Mouse (Mus musculus) right cerebral cortex, postnatal 36 days (tissue): ENCODE data around the gene Scaf4.

ENCODE experiments used
- DNase-seq, 2 experiments: peaks; one replicate each; pipeline ENCODE4 v3.0.0; 2022; ENCODE audit warnings: low spot score in 2 of 2, mixed read lengths in 1 of 2

Scaf4 gene

DNA sequence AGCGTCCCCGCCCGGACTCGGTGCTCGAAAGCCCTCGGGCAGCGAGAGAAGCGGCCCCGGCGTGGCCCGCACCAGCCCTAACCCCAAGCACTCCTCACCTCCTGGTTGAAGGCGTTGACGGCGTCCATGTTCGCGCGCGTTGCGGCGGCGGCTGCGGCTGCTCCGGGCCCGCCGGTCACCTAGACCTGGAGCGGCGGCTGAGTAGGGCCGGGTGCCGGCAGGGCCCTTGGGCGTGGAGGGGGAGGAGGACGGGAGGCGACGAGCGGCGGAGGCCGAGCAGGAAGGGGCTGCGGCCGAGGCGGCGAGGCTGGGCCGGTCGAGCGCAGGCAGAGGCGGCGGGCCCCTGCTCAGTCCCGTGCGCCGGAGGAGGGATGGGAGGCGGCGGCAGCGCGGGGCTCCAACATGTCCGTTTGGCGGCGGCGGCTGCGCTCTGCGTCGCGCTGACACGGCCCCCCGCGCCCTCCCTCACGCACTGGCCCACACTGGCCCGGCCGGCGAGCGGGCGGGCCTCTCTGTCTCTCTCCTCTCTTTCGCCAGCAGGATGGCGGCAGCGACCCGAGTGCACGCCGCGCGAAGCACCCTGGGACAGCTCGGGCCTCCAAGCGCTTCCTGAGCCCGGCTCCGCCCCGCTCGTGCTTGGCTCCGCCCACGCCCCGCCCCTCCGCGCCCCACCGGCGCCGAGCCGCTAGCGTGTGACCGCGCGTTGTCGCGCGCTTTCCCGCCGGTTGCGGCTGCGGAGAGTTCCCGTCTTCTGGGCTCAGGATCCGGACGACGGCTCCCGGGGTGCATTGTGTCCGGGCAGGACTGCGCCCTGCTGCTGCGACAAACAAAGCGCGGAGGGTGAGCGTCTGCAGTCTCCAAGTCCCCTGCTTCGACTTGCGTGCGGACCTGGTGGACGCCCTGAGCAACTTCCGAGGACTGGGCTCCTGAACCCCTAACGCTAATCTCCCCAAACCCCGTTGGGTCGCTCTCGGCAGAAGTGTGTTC, at the start of gene Scaf4:
Scaf4 (minus strand) TSS at position 599 of the 987 bp plus-strand sequence.
- DNase-seq: peak; percentile 95 to 96

DNA sequence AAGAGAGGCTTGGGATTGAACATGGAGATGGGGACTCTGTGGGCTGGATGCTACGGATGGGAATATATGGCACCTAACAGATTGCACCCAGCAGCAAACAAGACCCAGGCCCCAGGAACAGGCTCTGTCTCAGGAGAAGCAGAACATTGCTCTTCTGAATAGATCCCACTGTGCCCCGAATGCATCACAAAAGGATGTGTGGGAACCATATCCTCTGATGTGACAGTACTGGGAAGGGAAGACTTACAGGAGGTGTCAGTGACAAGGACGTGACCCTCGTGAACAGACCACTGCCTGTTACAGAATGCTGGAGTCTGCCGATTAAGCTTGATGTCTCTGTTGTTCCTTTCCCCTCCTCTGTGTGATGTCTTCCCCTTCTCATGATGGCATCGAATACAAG, 48.2 kb upstream of the Scaf4 start:
- no peak for DNase-seq

DNA sequence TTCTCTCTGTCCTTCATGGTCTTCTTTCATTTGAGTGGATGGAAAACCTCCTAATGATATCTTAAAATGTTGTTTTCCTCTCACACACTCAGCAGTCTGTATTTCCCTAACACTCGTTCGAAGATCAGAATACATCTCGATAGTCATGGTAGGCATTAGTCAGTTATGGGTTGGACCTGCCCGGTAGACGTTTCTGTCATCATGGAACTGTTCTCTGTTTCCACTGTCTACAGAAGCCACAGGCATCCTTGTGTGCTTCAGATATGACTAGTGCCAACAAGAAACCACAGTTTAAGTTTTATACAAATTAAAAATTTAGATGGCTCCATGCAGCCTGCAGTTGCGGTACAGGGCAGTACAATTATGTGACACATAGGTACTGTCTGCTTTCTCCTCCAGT, 46.7 kb upstream of the Scaf4 start:
- DNase-seq: no peak

DNA sequence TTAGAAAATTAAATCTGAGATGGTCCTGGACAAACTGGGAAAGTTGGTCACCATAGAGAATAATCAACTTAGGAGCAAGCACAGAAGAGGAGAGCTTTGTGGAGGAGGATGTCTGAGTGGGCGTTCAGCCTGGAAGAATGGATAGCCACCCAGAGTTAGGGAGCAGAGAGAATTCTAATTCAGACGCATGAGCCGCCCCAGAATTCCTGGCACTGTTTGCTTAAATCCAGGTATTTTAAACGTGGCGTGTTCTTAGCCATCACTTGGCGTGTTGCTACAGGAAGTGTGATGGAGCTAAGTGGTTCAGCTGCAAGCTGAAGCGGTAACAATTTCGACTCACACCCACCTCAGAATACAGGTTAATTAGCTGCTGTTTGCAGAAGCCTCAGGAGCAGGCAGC, 45.2 kb upstream of the Scaf4 start:
- DNase-seq: peak; percentile 18 to 67

DNA sequence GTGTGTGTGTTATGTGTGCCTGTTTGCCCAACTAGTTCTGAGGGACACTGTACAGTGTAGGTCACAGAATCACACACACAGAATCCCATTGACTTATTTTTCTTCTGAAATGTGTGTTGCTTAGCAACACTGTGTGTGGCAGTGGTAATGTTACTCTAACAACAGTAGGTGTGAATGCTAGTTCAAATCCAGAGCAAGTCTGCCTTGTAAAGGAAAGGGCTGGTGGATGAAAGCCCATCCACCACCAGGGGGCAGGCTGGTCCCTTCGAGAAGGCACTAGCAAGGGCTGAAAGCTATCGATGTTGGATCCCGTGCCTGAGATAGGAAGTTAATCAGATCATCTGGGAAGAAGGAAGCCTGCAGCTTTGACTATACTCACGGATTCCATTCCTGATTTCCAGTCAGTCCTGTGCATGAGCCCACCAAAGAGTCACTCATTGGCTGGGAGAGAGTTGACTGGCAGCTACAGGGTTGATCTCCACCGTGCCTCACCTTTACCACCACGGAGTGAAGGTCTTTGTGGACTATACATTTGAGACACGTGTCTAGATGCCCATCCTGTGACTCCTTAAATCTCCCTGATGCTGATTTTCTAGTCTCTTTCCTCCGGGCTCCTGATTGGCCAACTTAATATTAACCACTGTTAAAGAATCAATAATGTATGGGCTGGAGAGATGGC, 38.7 kb upstream of the Scaf4 start:
- DNase-seq: peak; percentile 70 to 75

DNA sequence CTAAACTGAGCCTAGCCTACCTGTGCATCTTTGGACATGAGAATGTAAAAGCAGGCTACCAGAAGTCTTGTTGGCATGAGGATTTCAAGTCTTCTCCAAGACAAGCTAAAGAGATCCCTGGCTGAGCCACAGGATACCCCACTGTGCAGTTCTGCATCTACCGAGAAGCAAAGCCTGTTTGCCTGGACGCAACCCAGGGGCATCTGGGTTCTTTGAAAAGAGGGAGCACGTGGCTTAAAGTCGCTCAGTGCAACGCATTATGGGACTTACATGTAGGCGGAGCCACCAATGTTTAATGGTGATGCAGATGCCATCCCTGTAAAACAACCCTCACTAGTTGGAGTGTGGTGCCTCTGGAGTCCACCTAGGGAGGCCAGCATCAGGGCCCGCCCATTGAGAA, 35.0 kb upstream of the Scaf4 start:
- no peak for DNase-seq

DNA sequence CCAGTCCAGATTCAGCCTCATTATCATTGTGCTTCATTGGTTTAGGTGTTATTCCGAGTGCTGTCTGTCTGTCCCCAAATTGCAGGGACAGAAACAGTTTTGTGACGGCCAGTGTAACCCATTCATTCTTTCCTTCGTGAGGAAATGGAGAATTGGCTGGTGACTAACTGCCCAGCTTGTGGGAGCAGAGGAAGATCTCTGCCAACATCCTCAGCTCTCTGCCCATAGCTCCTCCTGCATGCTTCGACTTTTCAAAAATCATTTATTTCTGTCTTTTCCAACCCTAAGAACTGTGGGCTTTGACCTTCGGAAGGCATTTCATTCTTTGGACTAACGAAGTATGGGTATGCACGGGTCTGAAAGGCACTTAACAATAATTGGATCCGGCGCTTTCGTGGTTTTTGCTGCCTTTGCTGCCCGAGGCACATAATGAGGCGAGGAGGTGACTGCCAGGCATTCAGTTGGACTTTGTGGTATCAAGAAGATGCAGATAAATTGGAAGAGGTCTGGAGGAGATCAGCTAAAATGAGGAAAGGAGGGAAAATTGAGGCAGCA, 34.1 kb upstream of the Scaf4 start:
- no peak for DNase-seq

DNA sequence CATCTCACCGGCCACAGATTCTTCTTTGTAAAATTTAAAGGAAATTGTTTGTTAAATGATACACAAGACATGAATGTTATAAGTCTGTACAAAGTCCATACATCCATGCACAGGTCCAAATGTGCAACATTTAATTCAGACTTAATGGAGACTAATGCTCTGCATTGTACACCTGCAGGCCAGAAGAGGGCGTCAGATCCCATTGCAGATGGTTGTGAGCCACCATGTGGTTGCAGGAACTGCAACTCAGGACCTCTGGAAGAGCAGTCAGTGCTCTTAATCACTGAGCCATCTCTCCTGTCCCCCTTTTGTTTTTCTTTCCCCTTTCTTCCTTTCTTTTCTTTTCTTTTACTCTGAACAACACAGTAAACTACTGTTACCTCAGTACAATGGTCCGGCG, 33.5 kb upstream of the Scaf4 start:
- DNase-seq: no peak

DNA sequence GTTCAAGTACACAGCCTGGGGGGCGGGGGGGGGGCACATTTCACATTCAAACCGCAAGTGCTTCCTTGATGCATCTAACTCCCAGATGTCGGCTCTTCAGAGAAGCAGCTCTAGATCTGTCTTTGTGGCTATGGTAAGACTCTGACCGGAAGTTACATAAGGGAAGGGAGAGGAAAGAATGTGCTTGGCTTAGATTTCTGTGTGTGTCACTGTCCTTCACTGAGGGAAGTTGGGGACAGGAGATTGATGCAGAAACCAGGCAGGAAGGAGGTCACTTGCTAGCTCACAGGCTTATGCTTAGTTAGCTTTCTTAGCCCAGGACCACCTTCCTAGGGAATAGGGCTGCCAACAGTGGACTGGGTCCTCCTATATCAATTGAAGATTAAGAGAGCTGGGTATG, 31.6 kb upstream of the Scaf4 start:
- no peak for DNase-seq

DNA sequence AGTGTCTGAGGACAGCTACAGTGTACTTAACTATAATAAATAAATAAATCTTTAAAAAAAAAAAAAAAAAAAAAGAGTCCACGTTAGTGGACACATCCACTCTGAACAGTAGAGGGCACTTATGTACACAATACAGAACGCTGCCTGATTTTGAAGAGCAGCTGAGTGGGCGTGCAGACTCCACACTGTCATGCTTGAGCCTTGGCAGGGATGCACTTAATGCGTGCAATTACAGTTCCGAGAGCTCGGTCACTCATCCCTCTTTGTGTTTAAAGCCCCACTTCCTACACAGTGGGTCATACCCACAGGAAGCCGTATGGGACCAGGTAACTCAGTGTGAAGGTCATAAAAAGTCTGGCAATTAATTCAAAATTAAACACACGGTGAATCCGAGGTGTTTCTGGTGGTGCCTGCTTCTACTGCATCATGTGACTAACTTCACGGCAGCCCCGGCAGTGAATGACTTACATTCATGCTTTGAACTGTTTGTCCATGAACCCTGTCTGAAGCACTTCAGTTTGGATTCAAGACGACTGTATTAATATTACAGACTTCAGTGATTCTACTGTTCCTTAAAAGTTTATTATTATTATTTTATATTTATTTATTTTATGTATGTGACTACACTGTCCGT, 28.3 kb upstream of the Scaf4 start:
- peak in 1 of 2 experiments; percentile 33 for DNase-seq

DNA sequence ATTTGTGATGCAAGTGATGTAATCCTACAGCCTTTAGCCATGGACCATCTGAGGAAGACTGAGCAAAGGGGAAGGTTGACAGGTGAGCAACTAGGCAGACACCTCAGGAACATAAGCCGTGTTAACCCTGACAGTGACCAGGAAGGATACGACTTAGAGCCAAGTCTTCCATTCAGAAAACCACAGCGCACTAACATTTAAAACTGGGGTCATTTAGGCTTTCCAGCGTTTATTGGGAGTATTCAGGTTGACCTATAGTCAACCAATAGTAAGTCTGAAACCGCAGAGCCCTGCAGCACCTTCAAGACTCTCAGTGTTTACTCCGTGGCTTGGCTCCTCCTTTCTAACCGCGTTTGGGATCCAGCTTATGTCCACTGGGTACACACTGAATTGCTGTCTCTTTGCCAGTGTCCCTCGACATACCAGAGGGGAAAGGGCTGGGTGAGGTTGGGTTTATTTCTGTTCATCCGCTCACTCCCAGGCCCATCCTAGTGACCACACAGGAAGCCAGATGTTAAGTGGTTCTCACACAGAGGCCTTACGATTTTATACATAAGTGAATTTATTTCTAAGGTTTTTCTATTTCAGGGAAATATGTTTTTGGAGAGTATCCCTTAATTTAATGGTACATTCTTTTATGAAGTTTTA, 26.3 kb upstream of the Scaf4 start:
- DNase-seq: no peak

DNA sequence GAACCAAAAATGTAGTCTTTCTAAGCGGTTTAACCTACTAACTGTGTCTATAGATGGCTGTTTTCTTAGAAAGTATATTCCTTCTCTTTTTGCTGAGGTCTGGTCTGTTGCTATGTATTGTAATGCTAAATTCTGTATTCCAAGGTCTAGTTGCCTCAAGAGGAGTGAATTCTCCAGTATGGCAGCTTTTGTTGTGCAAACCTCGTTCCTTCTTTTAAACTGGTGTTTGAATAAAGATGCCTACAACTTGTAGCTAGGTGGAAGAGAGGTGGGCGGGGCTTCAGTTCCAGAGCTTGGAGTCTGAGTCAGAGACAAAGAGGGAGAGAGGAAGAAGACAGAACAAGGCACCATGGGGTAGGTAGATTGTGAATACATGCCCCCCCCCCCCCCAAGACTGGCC, 25.5 kb upstream of the Scaf4 start:
- DNase-seq: no peak

DNA sequence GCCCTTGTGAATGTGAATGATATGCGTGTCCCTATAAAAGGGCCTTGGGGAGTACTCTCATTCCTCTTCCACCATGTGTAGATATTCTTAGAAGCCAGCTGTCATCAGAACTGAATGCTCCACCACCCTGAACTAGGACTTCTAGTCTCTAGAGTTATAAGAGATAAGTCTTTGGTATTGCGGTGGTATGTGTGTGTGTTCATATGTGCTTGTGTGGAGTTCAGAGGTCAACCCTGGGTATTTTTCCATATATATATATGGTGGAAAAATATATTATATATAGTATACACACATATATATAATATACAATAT, 19.6 kb upstream of the Scaf4 start:
- no peak for DNase-seq

DNA sequence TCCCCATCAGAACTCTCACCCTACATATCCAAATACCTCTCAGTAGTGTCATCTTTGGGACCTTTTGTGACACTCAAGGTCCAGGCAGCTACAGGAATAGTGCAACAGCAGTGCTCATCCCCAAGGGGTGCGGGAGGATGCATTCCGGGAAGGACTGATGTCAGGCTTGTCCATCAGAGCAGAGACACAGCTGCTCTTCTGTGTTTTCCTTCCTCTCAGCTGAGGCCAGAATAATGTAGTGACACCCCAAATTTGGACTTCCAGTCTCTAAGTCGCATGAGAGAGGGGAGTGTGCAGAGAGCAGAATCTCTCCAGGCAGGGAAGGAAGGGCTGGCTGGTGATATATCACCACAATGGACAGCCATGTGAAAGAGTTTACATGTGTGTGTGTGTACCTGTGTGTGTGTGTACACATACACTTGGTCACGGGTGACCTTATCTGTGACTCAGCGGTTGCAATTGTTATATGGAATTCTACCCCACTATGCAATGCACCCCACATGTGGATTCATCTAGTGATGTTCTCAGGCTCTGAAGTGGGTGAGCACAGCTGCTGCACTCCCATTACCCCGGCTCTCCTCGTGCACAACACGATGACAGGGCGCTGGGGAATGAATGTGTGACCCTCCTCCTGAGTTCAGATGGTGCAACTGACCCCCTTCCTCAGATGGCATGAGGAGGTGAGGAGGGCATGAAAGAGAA, 19.1 kb upstream of the Scaf4 start:
- DNase-seq: no peak

DNA sequence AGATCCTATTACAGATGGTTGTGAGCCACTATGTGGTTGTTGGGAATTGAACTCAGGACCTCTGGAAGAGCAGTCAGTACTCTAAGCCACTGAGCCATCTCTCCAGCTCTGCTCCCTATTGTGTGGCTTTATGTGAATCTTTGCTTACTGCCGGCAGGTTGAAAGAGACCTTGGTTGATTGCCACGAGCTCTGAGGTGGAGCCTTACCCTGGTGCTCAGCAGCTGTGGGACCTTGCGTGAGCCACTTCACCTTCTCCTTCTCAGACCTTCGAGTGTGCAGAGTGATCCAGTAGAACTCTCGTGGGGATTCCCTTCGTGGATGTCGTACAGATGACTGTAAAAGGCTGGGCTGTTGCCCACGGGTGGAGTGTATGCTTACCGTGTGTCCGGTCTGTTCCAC, 17.4 kb upstream of the Scaf4 start:
- DNase-seq: no peak

DNA sequence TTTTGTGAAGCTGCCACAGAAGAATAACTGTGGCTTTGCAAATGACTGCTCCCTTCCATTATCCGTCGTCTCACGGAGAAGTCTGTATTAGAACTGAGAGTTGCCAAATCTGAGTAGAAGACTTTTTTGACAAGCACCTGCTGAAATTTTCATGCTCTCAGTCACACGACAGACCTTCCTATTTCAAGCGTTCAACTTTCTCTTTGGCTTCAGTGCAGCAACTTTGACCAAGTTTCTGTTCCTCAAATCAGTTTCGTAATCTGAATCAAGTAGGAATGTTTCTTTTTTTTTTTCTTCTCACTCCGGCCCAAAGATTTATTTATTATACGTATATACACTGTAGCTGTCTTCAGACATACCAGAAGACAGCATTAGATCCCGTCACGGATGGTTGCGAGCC, 16.6 kb upstream of the Scaf4 start:
- DNase-seq: no peak

DNA sequence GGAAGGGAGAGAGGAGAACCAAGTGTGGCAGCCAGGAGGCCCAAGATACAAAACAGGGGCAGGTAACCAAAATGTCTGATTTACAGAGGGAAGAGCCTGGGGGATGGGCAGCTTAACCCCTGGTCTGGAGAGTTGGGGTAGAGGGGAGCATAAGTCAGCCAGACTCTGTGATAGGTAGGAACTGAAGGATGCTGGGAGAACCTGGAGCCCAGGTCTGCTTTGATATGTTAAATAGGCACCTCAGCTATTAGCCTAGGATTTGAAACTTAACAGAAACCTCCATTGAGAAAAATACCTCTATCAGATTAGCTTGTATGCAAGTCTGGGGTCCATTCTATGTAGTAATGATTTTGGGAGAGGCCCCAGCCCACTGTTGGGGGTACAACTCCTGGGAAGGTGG, 15.3 kb upstream of the Scaf4 start:
- no peak for DNase-seq

DNA sequence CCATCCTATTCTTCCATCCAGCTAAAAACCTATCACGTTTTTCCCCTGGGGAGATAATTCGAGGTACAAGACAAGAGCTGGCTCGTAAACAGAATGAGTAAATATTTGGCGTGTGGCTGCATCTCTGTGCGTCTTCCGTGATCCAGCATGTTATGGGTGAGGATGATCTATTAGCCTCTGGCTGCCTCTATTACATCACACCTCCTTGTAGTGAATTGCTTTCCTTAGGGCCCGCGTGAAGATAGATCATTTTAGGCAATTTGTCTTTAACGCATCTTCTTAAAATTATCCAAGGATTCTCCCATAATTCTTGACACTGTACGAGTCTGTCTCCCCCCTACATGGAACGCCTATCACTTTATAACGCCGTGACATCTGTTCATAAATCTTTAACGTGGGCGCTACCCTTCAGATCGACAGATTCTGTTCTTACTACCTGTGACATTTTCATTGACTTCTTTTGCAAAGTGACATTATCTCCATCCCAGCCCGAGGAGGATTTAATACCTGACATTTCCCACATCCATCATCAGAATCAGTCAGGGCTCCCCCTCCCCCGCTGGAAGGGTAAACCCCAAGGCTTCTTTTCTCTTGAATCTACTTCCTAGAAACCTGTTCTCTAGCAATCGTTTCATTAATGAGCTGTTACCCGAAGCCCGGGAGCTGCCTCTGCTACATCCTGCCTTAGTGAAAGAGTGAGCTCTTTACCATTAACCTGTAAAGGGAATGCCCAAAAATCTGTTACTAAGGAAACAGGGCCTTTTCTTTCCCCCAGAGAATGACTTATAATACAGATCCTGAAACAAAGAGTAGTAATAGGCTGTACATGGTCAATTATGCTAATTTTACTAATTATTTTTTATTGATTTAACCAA, 14.4 kb upstream of the Scaf4 start:
- no peak for DNase-seq

DNA sequence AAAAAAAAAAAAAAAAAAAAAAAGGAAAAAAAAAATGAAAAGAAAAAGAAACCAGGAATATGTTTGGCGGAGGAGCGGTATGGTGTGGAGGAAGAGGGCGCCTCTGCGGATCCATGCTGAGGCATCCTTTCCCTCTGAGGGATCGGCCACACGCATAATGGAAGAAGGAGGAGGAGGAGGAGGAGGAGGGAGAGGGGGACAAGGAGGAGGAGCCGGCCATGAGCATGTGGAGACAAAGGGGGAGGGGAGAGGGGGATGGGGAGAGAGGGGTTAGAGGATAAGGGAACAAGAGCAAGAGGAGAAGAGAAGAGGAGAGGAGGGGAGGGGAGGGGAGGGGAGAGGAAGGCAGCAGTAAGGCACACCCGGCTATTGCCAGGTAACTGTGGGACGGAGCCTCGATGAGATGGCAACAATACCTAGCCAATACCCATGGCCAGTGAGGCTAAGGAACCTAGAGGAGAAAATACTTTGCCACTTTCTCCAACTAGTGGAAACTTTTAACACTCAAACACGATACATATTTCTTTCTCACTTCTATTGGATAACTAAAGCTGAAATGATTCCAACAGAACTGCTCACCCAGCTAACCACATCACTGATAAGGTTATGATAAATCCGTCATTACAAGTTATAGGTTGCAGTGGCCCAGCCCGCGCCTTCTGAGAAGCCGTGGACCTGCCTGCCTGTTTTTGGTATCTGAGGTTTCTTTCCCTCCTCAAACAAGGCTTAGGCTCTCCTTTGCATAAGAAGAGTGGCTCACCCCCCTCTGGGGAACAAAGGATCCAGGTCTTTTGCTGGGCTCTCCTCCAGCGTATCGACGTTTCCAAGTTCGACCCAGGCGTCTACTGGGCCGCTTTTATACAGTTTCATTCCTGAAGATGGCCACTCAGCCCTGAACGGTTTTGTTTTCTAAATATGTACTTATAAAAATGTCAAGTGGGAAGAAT, 13.4 kb upstream of the Scaf4 start:
- no peak for DNase-seq
